Mouse (Mus musculus) 3134 (cell line): Measurements from ENCODE around the gene Phf1.
A peak's percentile ranks its signal among the peaks of the same experiment; 100 is the strongest.

Source experiments
- DNase-seq: peaks from one replicate; pipeline ENCODE4 v3.0.0-alpha.2; 2011; ENCODE audit warnings: low spot score; ENCODE audit not compliant: insufficient read length; ENCODE audit errors: extremely low read depth

The Phf1 gene

DNA sequence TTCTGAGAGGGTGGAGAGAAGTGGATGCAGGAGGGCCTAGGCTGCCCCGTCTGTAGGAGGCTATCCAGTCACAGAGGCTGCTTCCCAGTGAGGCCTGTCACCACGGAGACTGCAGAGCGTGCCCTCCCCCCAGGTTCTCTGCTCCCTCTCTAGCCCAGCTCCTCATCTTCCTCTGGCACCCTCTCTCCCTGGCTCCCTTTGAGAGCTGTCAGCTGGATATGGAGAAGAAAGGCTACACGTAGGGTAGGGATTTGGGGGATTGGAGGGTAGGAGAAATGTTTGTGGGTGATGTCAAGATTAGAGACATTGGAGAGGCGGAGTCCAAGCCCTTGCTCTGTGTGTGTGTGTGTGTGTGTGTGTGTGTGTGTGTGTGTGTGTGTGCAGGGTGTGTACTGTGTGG lies 17.0 kb downstream of the Phf1 start:
- DNase-seq, result no peak

- DNase-seq, result no peak
Measured at GRCm38 (mm10) chr17:26950560-26951288, 17.9 kb downstream of the Phf1 start.

GRCm38 (mm10) chr17:26951406-26951805 lies 18.6 kb downstream of the Phf1 start:
- no peak for DNase-seq

GRCm38 (mm10) chr17:26951952-26952877 lies 19.4 kb downstream of the Phf1 start:
- DNase-seq, result no peak

DNA sequence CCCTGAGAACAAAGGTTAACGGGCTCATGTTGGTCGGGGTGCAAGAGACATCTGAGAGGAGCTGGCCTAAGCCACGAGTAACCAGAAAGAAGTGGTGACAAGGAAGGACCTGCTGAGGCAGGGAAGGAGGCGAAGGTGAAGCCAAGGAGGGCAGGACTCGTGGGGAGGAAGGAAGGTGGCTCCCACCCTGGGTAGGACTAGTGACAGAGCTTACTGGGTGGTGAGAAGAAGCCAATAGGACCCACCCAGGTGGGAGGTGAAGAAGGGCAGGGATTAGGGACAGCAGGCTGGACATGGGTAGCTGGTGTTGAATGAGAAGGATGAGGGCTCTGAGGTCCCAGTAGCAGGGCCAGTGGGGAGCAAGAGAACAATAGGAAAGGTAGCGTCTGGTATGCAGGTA lies 20.3 kb downstream of the Phf1 start:
- no peak for DNase-seq

- DNase-seq, result no peak
Measured at GRCm38 (mm10) chr17:26953726-26954125, 20.9 kb downstream of the Phf1 start.

GRCm38 (mm10) chr17:26956309-26956708 lies 23.5 kb downstream of the Phf1 start:
- peak; percentile 64 for DNase-seq

DNA sequence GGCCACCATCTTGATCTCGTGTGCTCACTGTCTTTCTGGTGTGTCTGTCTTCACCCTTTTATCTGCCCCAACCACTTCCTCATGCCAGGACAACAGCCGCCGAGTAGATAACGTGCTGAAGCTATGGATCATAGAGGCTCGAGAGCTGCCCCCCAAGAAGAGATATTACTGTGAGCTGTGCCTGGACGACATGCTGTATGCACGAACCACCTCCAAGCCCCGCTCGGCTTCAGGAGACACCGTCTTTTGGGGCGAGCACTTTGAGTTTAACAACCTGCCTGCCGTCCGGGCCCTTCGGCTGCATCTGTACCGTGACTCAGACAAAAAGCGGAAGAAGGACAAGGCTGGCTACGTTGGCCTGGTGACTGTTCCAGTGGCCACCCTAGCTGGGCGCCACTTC lies 24.0 kb downstream of the Phf1 start:
- DNase-seq, result no peak

- no peak for DNase-seq
Measured at GRCm38 (mm10) chr17:26957872-26958271, 25.0 kb downstream of the Phf1 start.

DNA sequence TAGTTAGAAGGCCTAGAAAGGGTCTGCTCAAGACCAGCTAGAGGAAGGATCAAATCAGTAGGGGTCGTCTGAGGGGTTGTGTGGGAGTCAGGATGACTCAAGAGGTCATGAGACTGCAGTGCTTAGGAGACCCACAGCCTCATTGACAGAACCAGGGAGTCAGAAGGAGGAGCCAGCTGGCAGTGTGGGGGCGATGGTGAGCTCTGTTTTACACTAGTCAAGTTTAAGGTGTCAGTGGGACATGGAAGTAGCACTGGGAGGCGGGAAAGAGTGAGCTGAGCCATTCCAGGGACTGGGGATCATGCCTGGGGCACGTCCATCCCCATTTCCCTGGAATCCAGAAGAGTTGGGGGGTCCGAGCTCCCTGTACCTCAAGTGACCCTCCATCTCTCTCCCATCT lies 26.0 kb downstream of the Phf1 start:
- no peak for DNase-seq

DNA sequence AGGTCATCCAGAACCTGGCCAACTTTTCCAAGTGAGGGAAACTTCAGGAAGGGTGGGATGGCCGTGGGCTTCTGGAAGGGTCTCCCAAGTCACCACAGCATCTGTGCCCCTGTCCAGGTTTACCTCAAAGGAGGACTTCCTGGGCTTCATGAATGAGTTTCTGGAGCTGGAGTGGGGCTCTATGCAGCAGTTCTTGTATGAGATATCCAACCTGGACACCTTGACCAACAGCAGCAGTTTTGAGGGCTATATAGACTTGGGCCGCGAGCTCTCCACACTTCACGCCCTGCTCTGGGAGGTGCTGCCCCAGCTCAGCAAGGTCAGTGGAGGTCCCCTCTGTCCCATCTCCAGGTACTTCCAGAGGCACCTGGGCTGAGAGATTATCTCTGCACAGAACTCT lies 27.0 kb downstream of the Phf1 start:
- no peak for DNase-seq

- DNase-seq, result no peak
Measured at GRCm38 (mm10) chr17:26961572-26962240, 28.9 kb downstream of the Phf1 start.

DNA sequence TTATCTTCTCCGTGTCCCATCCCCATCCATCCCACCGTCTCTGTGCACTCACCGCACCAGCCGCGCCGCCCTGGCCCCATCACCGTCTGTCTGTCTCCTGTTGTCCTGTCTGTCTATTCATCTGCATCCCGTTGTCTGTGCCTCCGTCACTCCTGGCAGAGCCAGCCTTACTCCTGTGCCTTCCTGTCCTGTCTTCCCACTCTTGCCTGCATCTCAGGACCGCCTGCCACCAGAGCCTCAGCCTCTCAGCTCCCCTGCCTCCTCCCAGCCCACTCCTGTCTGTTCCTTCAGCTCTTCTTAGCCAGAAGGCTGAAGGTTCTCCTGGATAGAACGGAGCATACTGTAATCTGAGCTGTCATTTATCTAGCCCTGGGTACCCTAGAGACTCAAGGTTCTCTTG lies 34.1 kb downstream of the Phf1 start:
- DNase-seq, result no peak

DNA sequence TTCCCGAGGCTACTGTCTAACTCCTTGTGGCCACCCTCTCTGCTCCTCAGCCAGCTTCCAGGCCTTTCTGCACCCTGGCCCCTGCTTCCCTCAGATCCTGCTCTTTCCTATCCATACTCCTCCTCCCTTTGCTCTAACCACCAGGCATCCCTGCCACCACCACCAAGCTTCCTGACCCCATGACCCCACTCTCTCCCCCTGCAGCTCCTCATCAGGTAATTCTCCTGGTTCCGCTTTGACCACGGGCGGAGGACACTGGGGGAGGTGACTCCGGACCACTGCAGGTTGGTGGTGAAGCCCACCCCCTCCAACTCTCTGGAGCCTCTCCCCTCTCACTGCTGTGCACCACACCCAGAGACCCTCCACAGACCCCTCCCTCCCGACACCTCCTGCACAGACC lies 34.6 kb downstream of the Phf1 start:
- no peak for DNase-seq

- no peak for DNase-seq
Measured at GRCm38 (mm10) chr17:26968200-26968611, 35.4 kb downstream of the Phf1 start.

- no peak for DNase-seq
Measured at GRCm38 (mm10) chr17:26969257-26969656, 36.4 kb downstream of the Phf1 start.

GRCm38 (mm10) chr17:26970221-26970620 lies 37.4 kb downstream of the Phf1 start:
- no peak for DNase-seq

GRCm38 (mm10) chr17:26971247-26971905 lies 38.5 kb downstream of the Phf1 start:
- DNase-seq, result no peak

- DNase-seq, result no peak
Measured at GRCm38 (mm10) chr17:26972107-26972506, 39.3 kb downstream of the Phf1 start.

- DNase-seq, result peak; percentile 98
Measured at GRCm38 (mm10) chr17:26972703-26973574, 40.1 kb downstream of the Phf1 start, which contains the start of gene Zbtb9. Gene Zbtb9, plus strand, starts transcription at chr17:26973167.
